8 mouse cellular contexts compared by ENCODE assay signal in the genomic region with DNA sequence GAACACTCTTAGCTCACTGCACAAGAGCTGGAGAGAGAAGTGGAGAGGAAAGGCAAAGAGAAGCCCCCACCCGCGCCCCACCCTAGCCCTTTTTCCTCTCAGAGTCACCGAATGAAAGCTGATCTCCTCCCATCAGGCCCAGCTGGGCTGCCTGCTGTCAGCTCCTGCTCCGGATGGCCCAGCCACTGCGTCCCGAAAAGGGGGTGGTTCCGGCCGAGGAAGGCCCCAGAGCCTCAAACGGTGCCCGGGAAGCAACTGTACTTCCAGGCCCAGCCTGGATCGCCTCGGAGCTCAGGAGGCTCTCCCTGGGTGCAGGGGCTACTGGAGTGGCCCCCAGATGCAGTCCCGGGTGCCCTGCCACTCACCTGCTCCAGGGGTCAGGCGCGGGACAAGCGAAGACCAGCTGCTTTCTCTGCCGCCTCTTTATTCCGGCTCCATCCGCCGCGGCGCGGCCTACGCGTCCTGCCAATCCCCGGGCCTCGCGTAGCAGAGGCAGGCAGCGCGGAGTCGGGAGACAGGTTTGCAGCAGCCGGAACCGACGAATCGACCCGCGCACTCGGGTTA. TPM values are rescaled to one million over a fixed set of nuclear protein-coding genes. Genes with fewer than 3 reads are reported as not detected.
DNase-seq lines count a peak whose midpoint lies in the region; ATAC-seq and TF ChIP-seq lines count a peak whose summit lies in the region.

No protein-coding gene starts in this region.

- no peak for TF ChIP-seq CTCF in lung, embryonic 14.5 days (IDR thresholded peaks at IDR 0.05; ENCODE audit: low read depth)

- H3K4me3 ChIP-seq in hindbrain, embryonic 13.5 days = peak overlapping the region; percentile 85
- peak overlapping the region; percentile 84 for H3K4me3 ChIP-seq in lung, embryonic 14.5 days (ENCODE audit: low read depth, low read length)

- peaks cover 53% of the 10 kb centered on the region for H3K4me1 ChIP-seq in hindbrain, embryonic 13.5 days (replicated peaks)
- H3K4me1 ChIP-seq in lung, embryonic 14.5 days (ENCODE audit: insufficient read depth) = peaks cover 10% of the 10 kb centered on the region

- peaks cover 44% of the 10 kb centered on the region for H3K36me3 ChIP-seq in hindbrain, embryonic 13.5 days
- H3K36me3 ChIP-seq in lung, embryonic 14.5 days (ENCODE audit: insufficient read depth) = peaks cover 35% of the 10 kb centered on the region

- H3K27ac ChIP-seq in hindbrain, embryonic 13.5 days = peak overlapping the region; percentile 97
- H3K27ac ChIP-seq in lung, embryonic 14.5 days (ENCODE audit: low read depth) = peak overlapping the region; percentile 98

- peak; percentile 47 for ATAC-seq in hindbrain, embryonic 13.5 days (ENCODE audit: low FRiP score)
- ATAC-seq in lung, embryonic 14.5 days (ENCODE audit: insufficient read depth) = peak; percentile 43

- H3K9ac ChIP-seq in hindbrain, embryonic 13.5 days = peak overlapping the region; percentile 99
- peak overlapping the region; percentile 87 for H3K9ac ChIP-seq in lung, embryonic 14.5 days

- H3K27me3 ChIP-seq in hindbrain, embryonic 13.5 days = no peaks in the 10 kb centered on the region
- H3K27me3 ChIP-seq in lung, embryonic 14.5 days (ENCODE audit: insufficient read depth, low read length) = no peaks in the 10 kb centered on the region

- peak overlapping the region; percentile 74 for H3K4me2 ChIP-seq in hindbrain, embryonic 13.5 days
- H3K4me2 ChIP-seq in lung, embryonic 14.5 days = peak overlapping the region; percentile 87

- no peaks in the 10 kb centered on the region for H3K9me3 ChIP-seq in hindbrain, embryonic 13.5 days
- H3K9me3 ChIP-seq in lung, embryonic 14.5 days (ENCODE audit: low read depth, low read length) = no peaks in the 10 kb centered on the region

- WGBS in hindbrain, embryonic 13.5 days = under 1% methylated on average over 38 of the region's 38 CpGs
- WGBS in lung, embryonic 14.5 days = under 1% methylated on average over 38 of the region's 38 CpGs

- DNase-seq in adrenal gland, postnatal 36 days = peak; percentile 70 to 79
- no peak for DNase-seq in adrenal gland, adult (ENCODE audit: inconsistent age in 2 of 2, low spot score in 1 of 2)
- DNase-seq in 3134 (ENCODE audit: extremely low read depth, insufficient read length, low spot score) = peak; percentile 88
- peak; percentile 60 for DNase-seq in embryo, embryonic 11.5 days (ENCODE audit: low read depth, low spot score)
- peak; percentile 81 for DNase-seq in lung, embryonic 14.5 days
- peak; percentile 42 for DNase-seq in skeletal muscle tissue, adult 2 months (ENCODE audit: low read depth, low spot score)
- no peak for DNase-seq in spleen, postnatal 36 days (ENCODE audit: low spot score in 2 of 2)

RNA-seq across cellular contexts. Expression of a gene that starts 0.5 kb away (rescaled TPM):
- 10 to 100 TPM in 1 of 2 experiments, 1 to 10 TPM in 1; 9.2 to 10.8 TPM for total RNA-seq in adrenal gland, postnatal 36 days (2021)
- polyA plus RNA-seq in hindbrain, embryonic 13.5 days (2015; fragmentation: Nextera tagmentation; extraction: Ambion mirVana) = 16.6 and 17.4 TPM in 2 replicates
- polyA plus RNA-seq in lung, embryonic 14.5 days (2014; fragmentation: Nextera tagmentation; extraction: Ambion mirVana) = 9.2 and 10.9 TPM in 2 replicates

RNA-seq across cellular contexts. Expression of a gene that starts 0.8 kb away (rescaled TPM):
- total RNA-seq in adrenal gland, postnatal 36 days (2021) = 10 to 100 TPM; 18.4 to 18.8 TPM
- 35.1 and 37.8 TPM in 2 replicates for polyA plus RNA-seq in hindbrain, embryonic 13.5 days (2015; fragmentation: Nextera tagmentation; extraction: Ambion mirVana)
- polyA plus RNA-seq in lung, embryonic 14.5 days (2014; fragmentation: Nextera tagmentation; extraction: Ambion mirVana) = 32.1 and 34.0 TPM in 2 replicates

RNA-seq across cellular contexts. Expression of a gene that starts 20.8 kb away (rescaled TPM):
- 10 to 100 TPM in 1 of 2 experiments, 1 to 10 TPM in 1; 6.3 to 10.4 TPM for total RNA-seq in adrenal gland, postnatal 36 days (2021)
- 17.4 and 18.4 TPM in 2 replicates for polyA plus RNA-seq in hindbrain, embryonic 13.5 days (2015; fragmentation: Nextera tagmentation; extraction: Ambion mirVana)
- 22.5 and 25.6 TPM in 2 replicates for polyA plus RNA-seq in lung, embryonic 14.5 days (2014; fragmentation: Nextera tagmentation; extraction: Ambion mirVana)

RNA-seq across cellular contexts. Expression of a gene that starts 20.9 kb away (rescaled TPM):
- under 1 TPM in 1 of 2 experiments, not detected in 1; 0.82 TPM for total RNA-seq in adrenal gland, postnatal 36 days (2021)
- 0.94 and 2.1 TPM in 2 replicates for polyA plus RNA-seq in hindbrain, embryonic 13.5 days (2015; fragmentation: Nextera tagmentation; extraction: Ambion mirVana)
- 0.37 and 0.53 TPM in 2 replicates for polyA plus RNA-seq in lung, embryonic 14.5 days (2014; fragmentation: Nextera tagmentation; extraction: Ambion mirVana)

RNA-seq across cellular contexts. Expression of a gene that starts 24.9 kb away (rescaled TPM):
- total RNA-seq in adrenal gland, postnatal 36 days (2021) = under 1 TPM; 0.23 to 0.86 TPM
- polyA plus RNA-seq in hindbrain, embryonic 13.5 days (2015; fragmentation: Nextera tagmentation; extraction: Ambion mirVana) = 0.45 and 0.48 TPM in 2 replicates
- polyA plus RNA-seq in lung, embryonic 14.5 days (2014; fragmentation: Nextera tagmentation; extraction: Ambion mirVana) = 0.28 and 0.69 TPM in 2 replicates

Comparison
In these comparisons a context has a peak if more than half of its experiments do, and no peak if none do; other contexts are left out.
1. DNase-seq: peak in adrenal gland, postnatal 36 days (2 of 2), 3134 (single experiment), embryo, embryonic 11.5 days (single experiment), lung, embryonic 14.5 days (single experiment) and skeletal muscle tissue, adult 2 months (single experiment); none in adrenal gland, adult (0 of 2) and spleen, postnatal 36 days (0 of 2).